Mouse (Mus musculus) embryonic facial prominence, embryonic 14.5 days (tissue): ENCODE measurements around the gene Tspan31. TPM values are rescaled to one million over a fixed set of nuclear protein-coding genes. Genes with fewer than 3 reads are reported as not detected.

Source experiments
- ATAC-seq: fragments of 200-750 bp; cut with Nextera tagmentation; 2 replicates; pipeline ENCODE4 v1.8.0; 2017; ENCODE audit warnings: low read depth, moderate number of reproducible peaks, moderate TSS enrichment
- DNase-seq: peaks from one replicate; pipeline ENCODE4 v3.0.0-alpha.2; 2015; ENCODE audit warnings: low spot score
- H3K27ac ChIP-seq: fragments of 300-500 bp; sonication (generic); replicated peaks from 2 replicates; pipeline ENCODE4 v1.5.1; 2014; ENCODE audit warnings: low read depth, mild to moderate bottlenecking, low read length, moderate library complexity
- H3K27me3 ChIP-seq: fragments of 300-500 bp; sonication (generic); replicated peaks from 2 replicates; pipeline ENCODE4 v1.6.1; 2014; ENCODE audit warnings: low read length; ENCODE audit not compliant: control insufficient read depth, insufficient read depth
- H3K36me3 ChIP-seq: fragments of 300-500 bp; sonication (generic); 2 replicates; pipeline ENCODE4 v1.6.1; 2014; ENCODE audit warnings: low read length, mixed read lengths; ENCODE audit not compliant: control insufficient read depth, insufficient read depth
- H3K4me1 ChIP-seq: fragments of 300-500 bp; sonication (generic); 2 replicates; pipeline ENCODE4 v1.6.1; 2014; ENCODE audit warnings: antibody characterized with exemption, low read length; ENCODE audit not compliant: control insufficient read depth, insufficient read depth
- H3K4me2 ChIP-seq: fragments of 300-500 bp; sonication (generic); 2 replicates; pipeline ENCODE4 v1.6.1; 2014; ENCODE audit warnings: low read depth, mild to moderate bottlenecking, low read length, moderate library complexity, mixed read lengths
- H3K4me3 ChIP-seq: fragments of 300-500 bp; sonication (generic); 2 replicates; pipeline ENCODE4 v1.5.1; 2014; ENCODE audit warnings: low read depth, mild to moderate bottlenecking, low read length
- H3K9ac ChIP-seq: fragments of 300-500 bp; sonication (generic); 2 replicates; pipeline ENCODE4 v1.6.1; 2014; ENCODE audit warnings: low read depth, mild to moderate bottlenecking, low read length, moderate library complexity, mixed read lengths
- H3K9me3 ChIP-seq: fragments of 300-500 bp; sonication (generic); 2 replicates; pipeline ENCODE4 v1.6.1; 2016; ENCODE audit warnings: low read length; ENCODE audit not compliant: control insufficient read depth
- WGBS: fragments of 180-500 bp; shearing (Covaris S2); extraction: QIAGEN DNeasy Blood & Tissue Kit; methylation state at CpG from one replicate; pipeline ENCODE4 v1.1.7; 2014; 5-methylcytosine and 5-hydroxymethylcytosine counted together
- polyA plus RNA-seq: library from polyadenylated mRNA; unstranded; fragments of >200 nt; fragmentation: Nextera tagmentation; extraction: Ambion mirVana; gene quantifications from 2 replicates; pipeline ENCODE4 v1.2.1, GENCODE M21; 2014

Tspan31 gene
- polyA plus RNA-seq, 1 experiment from 2014 or later = 51.8 TPM

GRCm38 (mm10) chr10:127079665-127080391, 9.8 kb upstream of the Tspan31 start:
- no peaks in the 10 kb centered on the region for H3K9me3 ChIP-seq
- no peaks in the 10 kb centered on the region for H3K36me3 ChIP-seq
- peak overlapping the region; percentile 67 for H3K9ac ChIP-seq
- H3K4me1 ChIP-seq = peaks cover 20% of the 10 kb centered on the region
- peak overlapping the region; percentile 63 for H3K4me3 ChIP-seq
- DNase-seq (no peak), ATAC-seq (no peak)
- H3K27me3 ChIP-seq = peaks cover 88% of the 10 kb centered on the region
- no peak overlapping the region for H3K27ac ChIP-seq
- peak overlapping the region; percentile 99 for H3K4me2 ChIP-seq
- 2% methylated on average over 20 of the region's 70 CpGs for WGBS

GRCm38 (mm10) chr10:127078677-127079575, 8.9 kb upstream of the Tspan31 start:
- Histone ChIP-seq H3K27me3 (peaks cover 88% of the 10 kb centered on the region), H3K4me1 (peaks cover 20% of the 10 kb centered on the region), H3K36me3 (no peaks in the 10 kb centered on the region), H3K27ac (no peak overlapping the region), H3K4me3 (peak overlapping the region; percentile 63), H3K9me3 (no peaks in the 10 kb centered on the region), H3K9ac (peak overlapping the region; percentile 67), H3K4me2 (peak overlapping the region; percentile 99)
- DNase-seq (peak; percentile 77), ATAC-seq (peak; percentile 50)
- WGBS = 1% methylated on average over 35 of the region's 49 CpGs

- no peaks in the 10 kb centered on the region for H3K36me3 ChIP-seq
- no peaks in the 10 kb centered on the region for H3K9me3 ChIP-seq
- WGBS = 4% methylated on average over 12 of the region's 12 CpGs
- H3K27ac ChIP-seq = no peak overlapping the region
- peak overlapping the region; percentile 63 for H3K4me3 ChIP-seq
- H3K9ac ChIP-seq = no peak overlapping the region
- ATAC-seq (no peak), DNase-seq (no peak)
- peaks cover 20% of the 10 kb centered on the region for H3K4me1 ChIP-seq
- H3K4me2 ChIP-seq = peak overlapping the region; percentile 99
- peaks cover 80% of the 10 kb centered on the region for H3K27me3 ChIP-seq
These were observed 8.1 kb upstream of the Tspan31 start for GRCm38 (mm10) chr10:127078001-127078676.

GRCm38 (mm10) chr10:127077515-127077914, 7.5 kb upstream of the Tspan31 start:
- H3K27me3 ChIP-seq = peaks cover 74% of the 10 kb centered on the region
- 7% methylated on average over 9 of the region's 10 CpGs for WGBS
- peak overlapping the region; percentile 99; the same call in 1 of the 2 replicates for H3K4me2 ChIP-seq

GRCm38 (mm10) chr10:127076082-127076481, 6.0 kb upstream of the Tspan31 start:
- no peaks in the 10 kb centered on the region for H3K9me3 ChIP-seq
- H3K4me2 ChIP-seq = no peak overlapping the region
- ATAC-seq = no peak
- 46% methylated on average over 4 of the region's 4 CpGs for whole genome bisulfite sequencing
- no peak for DNase-seq
- H3K4me3 ChIP-seq = no peak overlapping the region
- H3K36me3 ChIP-seq = no peaks in the 10 kb centered on the region
- H3K27me3 ChIP-seq = peaks cover 59% of the 10 kb centered on the region
- no peak overlapping the region for H3K27ac ChIP-seq
- peaks cover 14% of the 10 kb centered on the region for H3K4me1 ChIP-seq
- H3K9ac ChIP-seq = no peak overlapping the region

More at GRCm38 (mm10) chr10:127077515-127077914, 7.5 kb upstream of the Tspan31 start:
- Histone ChIP-seq H3K27ac (no peak overlapping the region), H3K36me3 (no peaks in the 10 kb centered on the region), H3K9me3 (no peaks in the 10 kb centered on the region), H3K4me1 (peaks cover 20% of the 10 kb centered on the region), H3K9ac (no peak overlapping the region), H3K4me3 (no peak overlapping the region)
- DNase-seq = no peak
- no peak for ATAC-seq

- H3K9ac ChIP-seq = no peak overlapping the region
- WGBS = 69% methylated on average over 8 of the region's 8 CpGs
- H3K4me3 ChIP-seq = no peak overlapping the region
- H3K4me2 ChIP-seq = no peak overlapping the region
- peaks cover 14% of the 10 kb centered on the region for H3K4me1 ChIP-seq
- no peak overlapping the region for H3K27ac ChIP-seq
- H3K27me3 ChIP-seq = peaks cover 55% of the 10 kb centered on the region
- no peaks in the 10 kb centered on the region for H3K36me3 ChIP-seq
- DNase-seq (no peak), ATAC-seq (no peak)
- H3K9me3 ChIP-seq = no peaks in the 10 kb centered on the region
These were observed 5.6 kb upstream of the Tspan31 start for GRCm38 (mm10) chr10:127075651-127076050.

GRCm38 (mm10) chr10:127075080-127075479, 5.0 kb upstream of the Tspan31 start, which contains the start of gene Agap2:
Gene Agap2, plus strand, starts transcription at chr10:127075284.
- Histone ChIP-seq H3K9me3 (no peaks in the 10 kb centered on the region), H3K4me2 (no peak within 1 kb of the TSS), H3K27ac (no peak within 1 kb of the TSS), H3K4me3 (no peak within 1 kb of the TSS), H3K4me1 (peaks cover 12% of the 10 kb centered on the region; the same call in 1 of the 2 replicates), H3K36me3 (no peaks in the 10 kb centered on the region), H3K27me3 (peaks cover 49% of the 10 kb centered on the region), H3K9ac (no peak within 1 kb of the TSS; the same call in 1 of the 2 replicates)
- no peak for ATAC-seq
- DNase-seq = no peak
- WGBS = 58% methylated on average over 9 of the region's 9 CpGs

GRCm38 (mm10) chr10:127073981-127074380, 3.9 kb upstream of the Tspan31 start:
- H3K27ac ChIP-seq = no peak overlapping the region
- H3K4me1 ChIP-seq = peaks cover 13% of the 10 kb centered on the region
- H3K36me3 ChIP-seq = no peaks in the 10 kb centered on the region
- no peak overlapping the region for H3K4me3 ChIP-seq
- DNase-seq = no peak
- WGBS = 93% methylated on average over 1 of the region's 1 CpGs
- peaks cover 38% of the 10 kb centered on the region for H3K27me3 ChIP-seq
- ATAC-seq = no peak
- H3K9ac ChIP-seq = no peak overlapping the region
- no peaks in the 10 kb centered on the region for H3K9me3 ChIP-seq
- no peak overlapping the region for H3K4me2 ChIP-seq
